Mouse (Mus musculus) adrenal gland, adult 18-20 months (tissue): ENCODE data around the gene Atp8b2. TPM values are rescaled to one million over a fixed set of nuclear protein-coding genes. Genes with fewer than 3 reads are reported as not detected.
A peak's percentile ranks its signal among the peaks of the same experiment; 100 is the strongest.

Experiments
- DNase-seq, 2 experiments: peaks; one replicate each; pipeline ENCODE4 v3.0.0; 2021 to 2022; ENCODE audit warnings: low spot score in 2 of 2
- microRNA-seq, 2 experiments: library from miRNA; unstranded; fragments of <30 nt; microRNA quantifications; one replicate each; pipeline ENCODE4 v1.2.0; 2021; ENCODE audit warnings: borderline number of aligned reads in 2 of 2
- total RNA-seq, 2 experiments: library from RNA; stranded (reverse); gene quantifications; 1 replicate in 1 of 2; 2 replicates in 1 of 2; pipeline ENCODE4 v1.2.3; 2021

Atp8b2 gene
- total RNA-seq, 2 experiments from 2014 or later, result 26.5 to 39.9 TPM

DNA sequence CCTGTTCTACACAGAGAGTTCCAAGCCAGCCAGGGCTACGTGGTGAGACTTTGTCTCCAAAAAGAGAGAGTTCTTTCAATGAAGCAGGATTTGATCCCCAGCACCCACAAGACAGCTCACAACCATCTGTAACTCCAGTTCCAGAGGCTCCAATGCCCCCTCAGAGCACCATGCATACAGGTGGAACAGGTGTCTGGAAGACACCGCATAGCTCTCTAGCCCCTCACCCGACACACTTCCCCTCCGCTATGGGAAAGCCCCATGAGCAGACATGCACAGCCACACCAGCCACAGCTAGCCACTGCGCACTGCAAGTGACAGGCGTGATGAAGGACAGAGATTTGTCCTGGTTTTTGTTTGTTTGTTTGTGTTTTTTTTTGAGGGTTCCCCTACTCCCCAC is 54.5 kb downstream of the Atp8b2 start:
- no peak for DNase-seq

GRCm38 (mm10) chr3:89907846-89908245 is 55.5 kb downstream of the Atp8b2 start:
- DNase-seq, result no peak

DNA sequence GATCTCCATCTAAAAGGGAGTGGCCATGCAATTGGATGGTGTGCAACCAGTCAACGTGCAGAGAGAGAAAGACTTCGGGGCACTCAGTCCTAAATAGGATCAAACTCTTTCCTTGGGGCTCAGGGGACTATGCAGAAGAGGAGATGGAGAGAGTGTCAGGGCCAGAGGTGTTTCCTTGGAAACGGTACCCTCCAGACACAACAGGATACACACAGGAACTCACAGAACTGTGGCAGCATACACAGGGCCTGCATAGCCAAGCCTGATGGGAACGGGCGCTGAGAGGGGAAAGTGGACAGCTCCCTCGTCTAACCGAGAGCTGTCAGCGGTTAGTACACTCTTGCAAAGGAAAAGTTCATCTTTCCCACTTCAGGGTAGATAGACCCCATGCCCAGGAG is 63.8 kb downstream of the Atp8b2 start:
- DNase-seq, result no peak

- DNase-seq, result no peak
Observed at GRCm38 (mm10) chr3:89898870-89899510, 64.3 kb downstream of the Atp8b2 start.

DNA sequence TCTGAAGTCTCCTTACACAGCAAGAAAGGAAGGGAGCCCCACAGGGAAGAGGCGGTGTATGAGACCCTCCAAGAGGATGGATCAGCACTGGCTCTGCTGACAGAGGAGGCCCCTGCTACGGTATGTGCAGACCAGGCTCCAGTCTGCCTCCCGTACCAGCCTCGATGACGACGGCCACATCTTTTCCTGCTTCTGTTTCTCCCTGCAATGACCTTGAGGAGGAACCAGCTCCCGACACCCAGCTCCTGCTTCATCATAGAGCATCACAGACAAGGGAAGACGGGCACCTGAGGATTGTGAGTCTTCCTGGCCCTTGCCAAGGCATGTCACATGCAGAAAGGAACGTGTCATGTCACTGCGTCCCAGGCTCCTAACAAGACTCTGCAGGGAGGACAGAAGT is 65.3 kb downstream of the Atp8b2 start:
- no peak for DNase-seq

GRCm38 (mm10) chr3:89897204-89897796 is 66.0 kb downstream of the Atp8b2 start:
- DNase-seq, result peak in 1 of 2 experiments; percentile 18

GRCm38 (mm10) chr3:89896571-89896970 is 66.7 kb downstream of the Atp8b2 start:
- DNase-seq, result peak; percentile 49 to 50

GRCm38 (mm10) chr3:89892517-89893106 is 70.7 kb downstream of the Atp8b2 start:
- no peak for DNase-seq

- no peak for DNase-seq
Observed at GRCm38 (mm10) chr3:89891696-89892095, 71.6 kb downstream of the Atp8b2 start.

DNA sequence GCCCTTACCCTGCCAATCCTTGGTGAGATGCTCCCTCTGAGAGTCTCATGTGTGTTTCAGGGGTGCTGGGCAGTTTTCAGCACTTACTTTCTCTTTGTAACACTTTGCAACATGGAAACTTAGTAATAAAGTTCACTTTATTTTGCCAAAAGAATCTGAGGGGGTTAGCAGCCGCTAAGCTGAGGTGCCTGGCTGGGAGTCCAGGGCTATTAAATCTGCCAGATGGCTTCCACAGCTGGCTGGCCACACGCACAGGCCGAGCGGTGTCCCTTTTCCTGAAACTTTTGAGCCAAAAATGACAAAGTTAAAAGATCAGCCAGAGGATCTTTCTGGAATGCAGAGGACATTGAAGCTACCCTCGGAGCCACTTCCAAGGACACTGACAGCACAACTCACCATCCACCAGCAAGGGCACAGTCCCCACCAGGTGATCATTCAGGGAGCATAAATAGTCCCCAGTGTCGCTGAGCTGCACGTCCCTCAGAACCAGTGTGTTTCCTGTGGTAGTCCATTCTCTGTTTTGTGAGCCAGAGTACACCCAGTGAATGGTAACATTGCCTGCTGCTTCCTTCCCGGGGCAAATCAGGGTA is 73.4 kb downstream of the Atp8b2 start:
- DNase-seq, result peak in 1 of 2 experiments; percentile 21

Small RNA genes within 50 kb of the gene (microRNA-seq; reads per million reads assigned to microRNA genes)
- gene Mir7669, result 0 to 0.95 reads per million in 2 experiments

Other genes with a start within 250 kb of the Atp8b2 start
- gene Adar, start 248.5 kb downstream of the Atp8b2 start, total RNA-seq, result 10 to 100 TPM; 28.6 to 29.7 TPM
- 1 to 10 TPM; 4.4 to 4.7 TPM for gene Chrnb2, start 198.9 kb downstream of the Atp8b2 start, total RNA-seq
- gene Ube2q1, start 189.9 kb downstream of the Atp8b2 start, total RNA-seq, result 10 to 100 TPM; 54.5 to 65.8 TPM
- gene She, start 132.1 kb downstream of the Atp8b2 start, total RNA-seq, result 1 to 10 TPM; 7.1 to 7.3 TPM
- gene Il6ra, start 50.3 kb downstream of the Atp8b2 start, total RNA-seq, result 10 to 100 TPM in 1 of 2 experiments, 1 to 10 TPM in 1; 7.8 to 13.9 TPM
- 100 to 1,000 TPM; 150 to 153 TPM for gene Hax1, start 35.3 kb upstream of the Atp8b2 start, total RNA-seq
- gene 4933434E20Rik, start 88.1 kb upstream of the Atp8b2 start, total RNA-seq, result 10 to 100 TPM; 88.2 to 89.0 TPM
- gene Ubap2l, start 89.1 kb upstream of the Atp8b2 start, total RNA-seq, result 100 to 1,000 TPM; 142 to 156 TPM
- 100 to 1,000 TPM; 169 to 191 TPM for gene Tpm3, start 109.1 kb upstream of the Atp8b2 start, total RNA-seq
- gene Nup210l, start 140.6 kb upstream of the Atp8b2 start, total RNA-seq, result under 1 TPM; 0.48 to 0.53 TPM